Mouse (Mus musculus) erythroblast, embryonic 14.5 days (primary cell): ENCODE data around the gene Aifm1.

Experiments used
- GATA1 ChIP-seq: IDR thresholded peaks from 2 replicates; pipeline ENCODE4 v1.6.1; 2012; ENCODE audit warnings: low read length, inconsistent platforms, mixed read lengths
- TAL1 ChIP-seq: IDR thresholded peaks from 3 replicates; pipeline ENCODE4 v1.6.1; 2012; ENCODE audit warnings: low read length, inconsistent platforms, mixed read lengths

DNA sequence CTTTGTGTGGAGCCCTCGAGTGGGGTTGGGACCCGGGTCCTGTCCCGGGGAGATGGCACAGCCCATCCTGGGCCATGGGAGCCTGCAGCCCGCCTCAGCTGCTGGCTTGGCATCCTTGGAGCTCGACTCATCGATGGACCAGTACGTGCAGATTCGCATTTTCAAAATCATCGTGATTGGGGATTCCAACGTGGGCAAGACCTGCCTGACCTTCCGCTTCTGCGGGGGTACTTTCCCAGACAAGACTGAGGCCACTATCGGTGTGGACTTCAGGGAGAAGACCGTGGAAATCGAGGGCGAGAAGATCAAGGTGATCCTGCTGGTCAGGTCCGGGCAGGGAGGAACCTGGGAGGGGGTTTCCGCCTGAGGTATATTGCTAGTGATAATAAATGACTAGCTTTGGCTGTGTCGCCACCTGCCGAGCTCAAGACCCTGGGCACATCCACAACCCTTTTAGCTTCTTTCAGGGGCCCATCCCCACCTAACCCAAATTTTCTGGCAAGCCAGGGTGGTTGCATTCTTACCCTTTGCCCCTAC, 6.3 kb upstream of the Aifm1 start:
- no peak for TF ChIP-seq TAL1
- TF ChIP-seq GATA1 = no peak
